Mouse (Mus musculus): ENCODE results near the gene A530064D06Rik.

DNA sequence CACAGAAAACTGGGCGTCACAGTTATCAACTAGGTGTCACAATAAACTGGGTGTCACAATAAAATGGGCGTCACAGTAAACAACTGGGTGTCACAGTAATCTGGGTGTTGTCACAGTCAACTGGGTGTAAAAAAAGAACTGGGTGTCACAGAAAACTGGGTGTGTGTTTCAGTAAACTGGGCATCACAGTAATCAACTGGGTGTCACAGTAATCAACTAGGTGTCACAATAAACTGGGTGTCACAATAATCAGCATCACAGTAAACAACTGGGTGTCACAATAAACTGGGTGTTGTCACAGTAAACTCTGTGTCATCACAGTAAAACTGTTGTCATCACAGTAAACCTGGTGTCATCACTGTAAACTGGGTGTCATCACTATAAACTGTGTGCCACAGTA lies 25.3 kb upstream of the A530064D06Rik start:
- no peak for TF ChIP-seq CTCF (IDR thresholded peaks at IDR 0.05; ENCODE audit: low read depth, low read length)
- TF ChIP-seq POLR2A (IDR thresholded peaks at IDR 0.05; ENCODE audit: insufficient read depth, low read length): no peak
- TF ChIP-seq EP300 (IDR thresholded peaks at IDR 0.05; ENCODE audit: insufficient read depth, low read depth, low read length): no peak
